Mouse (Mus musculus): ENCODE results near the gene Spred2. TPM values are rescaled to one million over a fixed set of nuclear protein-coding genes. Genes with fewer than 3 reads are reported as not detected.

Gene Spred2
- polyA plus RNA-seq, 1 experiment from 2014 or later = 5.6 TPM

GRCm38 (mm10) chr11:19944701-19945100 lies 20.5 kb downstream of the Spred2 start:
- no peak for ATAC-seq (ENCODE audit: low FRiP score, low read depth)

GRCm38 (mm10) chr11:19946721-19947120 lies 22.5 kb downstream of the Spred2 start:
- no peak overlapping the region for H3K4me2 ChIP-seq (replicated peaks)
- H3K9me3 ChIP-seq = no peaks in the 10 kb centered on the region
- 0 out of 2 replicates have a peak, but pooled peaks cover 11% of the 10 kb centered on the region for H3K36me3 ChIP-seq
- no peak overlapping the region for H3K4me3 ChIP-seq
- H3K9ac ChIP-seq (replicated peaks) = no peak overlapping the region
- H3K27me3 ChIP-seq = no peaks in the 10 kb centered on the region
- no peak for ATAC-seq (ENCODE audit: low FRiP score, low read depth)
- WGBS = 93% methylated on average over 6 of the region's 7 CpGs
- H3K4me1 ChIP-seq = peaks cover 6% of the 10 kb centered on the region; the same call in 1 of the 2 replicates
- H3K27ac ChIP-seq (replicated peaks) = no peak overlapping the region

More at GRCm38 (mm10) chr11:19944701-19945100, 20.5 kb downstream of the Spred2 start:
- H3K36me3 ChIP-seq = 0 out of 2 replicates have a peak, but pooled peaks cover 11% of the 10 kb centered on the region
- no peaks in the 10 kb centered on the region for H3K27me3 ChIP-seq
- no peak overlapping the region for H3K4me2 ChIP-seq (replicated peaks)
- no peaks in the 10 kb centered on the region for H3K9me3 ChIP-seq
- no peak overlapping the region for H3K27ac ChIP-seq (replicated peaks)
- H3K4me1 ChIP-seq = peaks cover 10% of the 10 kb centered on the region; the same call in 1 of the 2 replicates
- no peak overlapping the region for H3K9ac ChIP-seq (replicated peaks)
- H3K4me3 ChIP-seq = no peak overlapping the region
- WGBS = 72% methylated on average over 6 of the region's 6 CpGs

- no peak overlapping the region for H3K9ac ChIP-seq (replicated peaks)
- H3K9me3 ChIP-seq = no peaks in the 10 kb centered on the region
- 0 out of 2 replicates have a peak, but pooled peaks cover 11% of the 10 kb centered on the region for H3K36me3 ChIP-seq
- no peak overlapping the region for H3K27ac ChIP-seq (replicated peaks)
- H3K4me3 ChIP-seq = no peak overlapping the region
- no peak for ATAC-seq (ENCODE audit: low FRiP score, low read depth)
- 0 out of 2 replicates have a peak, but pooled peaks cover 4% of the 10 kb centered on the region for H3K4me1 ChIP-seq
- 92% methylated on average over 7 of the region's 7 CpGs for WGBS
- no peak overlapping the region for H3K4me2 ChIP-seq (replicated peaks)
- H3K27me3 ChIP-seq = no peaks in the 10 kb centered on the region
Measured at GRCm38 (mm10) chr11:19947626-19948135, 23.5 kb downstream of the Spred2 start.

- Histone ChIP-seq H3K27me3 (no peaks in the 10 kb centered on the region), H3K9ac (replicated peaks) (no peak overlapping the region), H3K4me2 (replicated peaks) (no peak overlapping the region), H3K36me3 (0 out of 2 replicates have a peak, but pooled peaks cover 11% of the 10 kb centered on the region), H3K27ac (replicated peaks) (no peak overlapping the region), H3K4me3 (no peak overlapping the region), H3K4me1 (0 out of 2 replicates have a peak, but pooled peaks cover 4% of the 10 kb centered on the region), H3K9me3 (no peaks in the 10 kb centered on the region)
- 85% methylated on average over 5 of the region's 5 CpGs for WGBS
- no peak for ATAC-seq (ENCODE audit: low FRiP score, low read depth)
Measured at GRCm38 (mm10) chr11:19949725-19950124, 25.6 kb downstream of the Spred2 start.

GRCm38 (mm10) chr11:19950169-19950568 lies 26.0 kb downstream of the Spred2 start:
- Histone ChIP-seq H3K9me3 (no peaks in the 10 kb centered on the region), H3K4me2 (replicated peaks) (no peak overlapping the region), H3K27me3 (no peaks in the 10 kb centered on the region), H3K36me3 (0 out of 2 replicates have a peak, but pooled peaks cover 7% of the 10 kb centered on the region), H3K9ac (replicated peaks) (no peak overlapping the region), H3K27ac (replicated peaks) (no peak overlapping the region), H3K4me3 (no peak overlapping the region), H3K4me1 (0 out of 2 replicates have a peak, but pooled peaks cover 4% of the 10 kb centered on the region)
- no peak for ATAC-seq (ENCODE audit: low FRiP score, low read depth)
- WGBS = 80% methylated on average over 8 of the region's 8 CpGs

- Histone ChIP-seq H3K9me3 (no peaks in the 10 kb centered on the region), H3K27me3 (no peaks in the 10 kb centered on the region), H3K4me3 (no peak overlapping the region), H3K4me2 (replicated peaks) (no peak overlapping the region), H3K27ac (replicated peaks) (no peak overlapping the region), H3K36me3 (no peaks in the 10 kb centered on the region), H3K4me1 (no peaks in the 10 kb centered on the region), H3K9ac (replicated peaks) (no peak overlapping the region)
- no peak for ATAC-seq (ENCODE audit: low FRiP score, low read depth)
- 62% methylated on average over 8 of the region's 8 CpGs for WGBS
Measured at GRCm38 (mm10) chr11:19952963-19953362, 28.8 kb downstream of the Spred2 start.

- Histone ChIP-seq H3K36me3 (no peaks in the 10 kb centered on the region), H3K4me2 (replicated peaks) (no peak overlapping the region), H3K27me3 (no peaks in the 10 kb centered on the region), H3K9me3 (no peaks in the 10 kb centered on the region), H3K4me1 (no peaks in the 10 kb centered on the region), H3K4me3 (no peak overlapping the region), H3K9ac (replicated peaks) (no peak overlapping the region), H3K27ac (replicated peaks) (no peak overlapping the region)
- ATAC-seq (ENCODE audit: low FRiP score, low read depth) = no peak
- WGBS = 94% methylated on average over 7 of the region's 7 CpGs
Measured at GRCm38 (mm10) chr11:19953919-19954318, 29.7 kb downstream of the Spred2 start.

- no peak for ATAC-seq (ENCODE audit: low FRiP score, low read depth)
- Histone ChIP-seq H3K9me3 (no peaks in the 10 kb centered on the region), H3K4me1 (no peaks in the 10 kb centered on the region), H3K36me3 (no peaks in the 10 kb centered on the region), H3K9ac (replicated peaks) (no peak overlapping the region), H3K4me3 (no peak overlapping the region), H3K27ac (replicated peaks) (no peak overlapping the region), H3K4me2 (replicated peaks) (no peak overlapping the region), H3K27me3 (no peaks in the 10 kb centered on the region)
- 87% methylated on average over 9 of the region's 9 CpGs for WGBS
Measured at GRCm38 (mm10) chr11:19955069-19955468, 30.9 kb downstream of the Spred2 start.

GRCm38 (mm10) chr11:19955701-19956100 lies 31.5 kb downstream of the Spred2 start:
- no peak overlapping the region for H3K27ac ChIP-seq (replicated peaks)
- no peaks in the 10 kb centered on the region for H3K9me3 ChIP-seq
- 92% methylated on average over 6 of the region's 6 CpGs for WGBS
- H3K9ac ChIP-seq (replicated peaks) = no peak overlapping the region
- H3K4me3 ChIP-seq = no peak overlapping the region
- H3K4me1 ChIP-seq = no peaks in the 10 kb centered on the region
- no peaks in the 10 kb centered on the region for H3K27me3 ChIP-seq
- no peak overlapping the region for H3K4me2 ChIP-seq (replicated peaks)
- no peaks in the 10 kb centered on the region for H3K36me3 ChIP-seq
- no peak for ATAC-seq (ENCODE audit: low FRiP score, low read depth)

- Histone ChIP-seq H3K4me2 (replicated peaks) (no peak overlapping the region), H3K9ac (replicated peaks) (no peak overlapping the region), H3K27me3 (no peaks in the 10 kb centered on the region), H3K27ac (replicated peaks) (no peak overlapping the region), H3K4me1 (peaks cover 5% of the 10 kb centered on the region; the same call in 1 of the 2 replicates), H3K4me3 (no peak overlapping the region), H3K9me3 (no peaks in the 10 kb centered on the region), H3K36me3 (no peaks in the 10 kb centered on the region)
- WGBS = 90% methylated on average over 3 of the region's 3 CpGs
- ATAC-seq (ENCODE audit: low FRiP score, low read depth) = no peak
Measured at GRCm38 (mm10) chr11:19959006-19959405, 34.8 kb downstream of the Spred2 start.

- H3K9me3 ChIP-seq = no peaks in the 10 kb centered on the region
- no peak overlapping the region for H3K4me2 ChIP-seq (replicated peaks)
- no peaks in the 10 kb centered on the region for H3K27me3 ChIP-seq
- peaks cover 7% of the 10 kb centered on the region for H3K4me1 ChIP-seq
- no peak overlapping the region for H3K4me3 ChIP-seq
- no peak overlapping the region for H3K9ac ChIP-seq (replicated peaks)
- 84% methylated on average over 5 of the region's 5 CpGs for WGBS
- H3K27ac ChIP-seq (replicated peaks) = no peak overlapping the region
- no peak for ATAC-seq (ENCODE audit: low FRiP score, low read depth)
- H3K36me3 ChIP-seq = no peaks in the 10 kb centered on the region
Measured at GRCm38 (mm10) chr11:19959897-19960296, 35.7 kb downstream of the Spred2 start.

GRCm38 (mm10) chr11:19960541-19960940 lies 36.4 kb downstream of the Spred2 start:
- Histone ChIP-seq H3K4me2 (replicated peaks) (no peak overlapping the region), H3K27me3 (no peaks in the 10 kb centered on the region), H3K36me3 (no peaks in the 10 kb centered on the region), H3K4me3 (no peak overlapping the region), H3K9me3 (no peaks in the 10 kb centered on the region), H3K27ac (replicated peaks) (no peak overlapping the region), H3K9ac (replicated peaks) (no peak overlapping the region), H3K4me1 (peaks cover 11% of the 10 kb centered on the region)
- no peak for ATAC-seq (ENCODE audit: low FRiP score, low read depth)
- 93% methylated on average over 3 of the region's 3 CpGs for WGBS

GRCm38 (mm10) chr11:19961088-19961487 lies 36.9 kb downstream of the Spred2 start:
- Histone ChIP-seq H3K4me1 (peaks cover 11% of the 10 kb centered on the region), H3K9me3 (no peaks in the 10 kb centered on the region), H3K4me2 (replicated peaks) (no peak overlapping the region), H3K4me3 (no peak overlapping the region), H3K27ac (replicated peaks) (no peak overlapping the region), H3K27me3 (no peaks in the 10 kb centered on the region), H3K36me3 (no peaks in the 10 kb centered on the region), H3K9ac (replicated peaks) (no peak overlapping the region)
- no peak for ATAC-seq (ENCODE audit: low FRiP score, low read depth)
- WGBS = 92% methylated on average over 6 of the region's 6 CpGs

Data from midbrain, embryonic 12.5 days (tissue).